Mouse (Mus musculus): Measurements from ENCODE around the gene Arfgap3.
"Not testable (repeated sequence)": the region's sequence is repeated elsewhere in the genome, so short reads cannot be mapped to it uniquely, and the experiment has no call there.

The Arfgap3 gene

GRCm38 (mm10) chr15:83349954-83350711 lies at the start of gene Arfgap3:
Gene Arfgap3 (minus strand): TSS chr15:83350247.
- peak; percentile 95 for DNase-seq (ENCODE audit: low read depth, low spot score)

- DNase-seq (ENCODE audit: low read depth, low spot score): no peak
These were observed 42.7 kb upstream of the Arfgap3 start for GRCm38 (mm10) chr15:83392722-83393121.

GRCm38 (mm10) chr15:83387911-83388310 lies 37.9 kb upstream of the Arfgap3 start:
- no peak for DNase-seq (ENCODE audit: low read depth, low spot score)

DNA sequence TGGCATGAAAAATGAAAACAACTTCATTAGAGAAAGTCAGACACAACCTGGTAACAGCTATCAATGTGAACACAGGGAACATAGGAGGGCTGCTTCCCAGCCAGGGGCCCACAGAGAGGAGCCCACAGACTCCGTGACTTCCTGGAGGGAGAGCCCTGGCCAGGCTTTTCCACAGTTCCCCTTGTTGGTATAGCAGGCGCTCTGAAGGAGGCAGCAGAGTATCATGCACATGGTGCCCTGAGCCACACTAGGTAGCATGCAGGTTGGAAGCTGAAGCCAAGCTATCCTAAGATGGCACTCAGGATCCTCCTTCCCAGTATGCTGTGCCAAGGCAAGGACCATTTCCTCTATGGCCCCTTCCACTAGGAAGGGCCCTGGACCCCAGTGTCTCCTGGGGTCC lies 33.6 kb upstream of the Arfgap3 start:
- no peak for DNase-seq (ENCODE audit: low read depth, low spot score)

DNA sequence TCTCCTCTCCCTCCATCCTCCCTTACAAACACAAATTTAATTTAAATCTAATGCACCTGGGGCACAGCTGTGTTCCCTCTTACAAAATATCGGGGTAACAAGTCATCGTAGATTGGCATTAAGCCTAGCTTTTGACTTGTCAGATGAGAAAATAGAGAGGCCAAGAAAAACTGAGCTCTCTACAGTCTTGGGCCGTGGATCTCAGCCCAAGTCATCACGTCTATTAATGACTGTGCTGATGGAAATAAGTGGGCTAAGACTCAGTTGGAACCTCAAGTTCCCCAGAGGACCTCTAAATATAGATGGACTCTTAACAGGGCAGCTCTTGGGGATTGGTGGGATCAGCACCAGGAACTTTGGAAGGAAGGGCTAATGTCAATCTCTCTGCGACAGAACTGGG lies 33.1 kb upstream of the Arfgap3 start:
- DNase-seq (ENCODE audit: low read depth, low spot score): no peak

DNA sequence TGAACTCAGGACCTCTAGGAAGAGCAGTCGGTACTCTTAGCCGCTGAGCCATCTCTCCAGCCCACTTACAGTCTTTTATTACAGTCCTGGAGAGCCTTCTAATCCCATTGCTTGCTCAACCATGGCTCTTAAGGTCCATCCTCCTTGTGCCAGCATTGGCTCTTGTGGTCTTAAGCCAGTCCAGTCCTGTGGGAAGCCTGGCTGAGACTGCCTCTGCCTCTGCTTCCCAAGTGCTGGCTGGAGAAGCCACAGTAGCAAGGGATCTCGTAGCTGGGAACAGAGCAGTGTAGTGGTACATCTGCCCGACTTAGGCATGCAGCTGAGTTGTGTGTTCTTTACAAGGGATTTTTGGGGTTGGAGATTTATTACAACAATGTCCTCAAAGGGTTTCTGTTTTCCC lies 32.4 kb upstream of the Arfgap3 start:
- no peak for DNase-seq (ENCODE audit: low read depth, low spot score)

- DNase-seq (ENCODE audit: low read depth, low spot score): no peak
These were observed 27.1 kb upstream of the Arfgap3 start for GRCm38 (mm10) chr15:83377153-83377552.

DNA sequence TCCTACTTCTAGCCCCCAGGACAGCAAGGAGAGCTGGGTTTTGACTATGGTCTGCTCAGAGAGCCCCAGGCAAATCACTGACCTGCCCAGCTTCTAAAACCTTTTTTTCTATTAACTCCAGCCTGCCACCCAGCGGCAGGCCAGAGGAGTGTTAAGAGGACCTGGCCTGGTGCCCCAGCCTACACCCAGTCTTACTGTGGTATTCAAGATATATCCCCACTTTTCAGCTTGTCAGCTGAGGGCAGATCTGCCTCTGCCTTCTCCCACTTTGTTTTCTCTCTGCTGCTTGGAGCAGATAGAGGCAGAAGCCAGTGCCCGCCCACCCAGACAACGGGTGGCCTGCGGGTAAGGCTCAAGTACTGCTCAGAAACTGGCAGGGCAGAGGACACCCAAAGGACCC lies 25.1 kb upstream of the Arfgap3 start:
- peak; percentile 74 for DNase-seq (ENCODE audit: low read depth, low spot score)

GRCm38 (mm10) chr15:83374076-83374475 lies 24.0 kb upstream of the Arfgap3 start:
- peak; percentile 67 for DNase-seq (ENCODE audit: low read depth, low spot score)

- DNase-seq (ENCODE audit: low read depth, low spot score): peak; percentile 44
These were observed 18.7 kb upstream of the Arfgap3 start for GRCm38 (mm10) chr15:83368702-83369101.

GRCm38 (mm10) chr15:83368261-83368660 lies 18.2 kb upstream of the Arfgap3 start:
- no peak for DNase-seq (ENCODE audit: low read depth, low spot score)

DNA sequence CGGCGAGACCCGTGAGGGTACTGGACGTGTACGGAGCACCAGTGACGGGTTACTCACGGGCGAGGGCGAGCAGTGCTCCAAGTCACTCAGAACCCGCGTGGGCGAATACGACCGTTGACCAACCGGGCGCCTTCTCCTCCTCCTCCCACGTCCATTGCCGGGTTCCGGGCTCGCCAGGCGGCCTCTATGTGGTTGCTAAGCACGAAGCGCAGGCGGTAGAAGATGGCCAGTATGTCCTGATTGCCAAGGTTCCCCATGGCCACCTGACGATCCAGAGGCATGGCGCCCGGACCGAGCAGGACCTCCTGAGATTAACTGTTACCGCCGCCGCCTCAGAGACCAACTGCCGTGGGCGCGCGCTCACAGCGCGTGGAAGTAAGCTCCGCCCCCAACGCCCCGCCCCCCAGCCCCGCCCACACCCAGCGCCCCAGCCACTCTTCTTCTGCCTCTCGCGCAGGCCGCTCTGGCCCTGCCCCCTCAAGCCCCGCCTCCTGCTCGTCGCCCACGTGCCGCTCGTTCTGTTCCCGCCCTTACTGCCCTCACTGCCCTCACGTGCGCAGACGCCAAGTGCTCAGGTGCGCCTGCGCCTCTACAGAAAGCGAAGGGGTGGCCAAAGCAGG lies 17.0 kb upstream of the Arfgap3 start:
- DNase-seq (ENCODE audit: low read depth, low spot score): peak; percentile 98

GRCm38 (mm10) chr15:83365697-83366096 lies 15.7 kb upstream of the Arfgap3 start:
- DNase-seq (ENCODE audit: low read depth, low spot score): no peak

- no peak for DNase-seq (ENCODE audit: low read depth, low spot score)
These were observed 14.1 kb upstream of the Arfgap3 start for GRCm38 (mm10) chr15:83364194-83364593.

DNA sequence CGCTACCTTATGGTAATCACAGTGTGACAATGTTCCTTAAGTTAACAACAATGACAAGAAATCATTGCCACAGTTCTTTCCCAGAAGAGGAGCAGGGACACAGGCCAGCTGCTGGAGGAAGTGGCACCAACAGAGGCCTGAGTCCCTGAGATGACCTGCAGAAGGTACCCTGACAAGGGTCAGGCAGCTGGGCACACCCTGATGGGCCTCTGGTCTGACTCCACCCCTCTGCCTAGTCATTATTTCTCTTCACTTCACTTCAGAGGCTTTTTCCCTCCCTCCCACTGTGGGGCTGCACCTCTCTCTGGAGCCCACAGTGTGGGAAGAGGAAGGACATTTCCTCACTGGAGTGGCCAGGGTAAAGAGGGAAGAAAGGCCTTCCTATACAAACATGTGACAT lies 12.8 kb upstream of the Arfgap3 start:
- not testable (repeated sequence) for DNase-seq (ENCODE audit: low read depth, low spot score)

- DNase-seq (ENCODE audit: low read depth, low spot score): not testable (repeated sequence)
These were observed 10.9 kb upstream of the Arfgap3 start for GRCm38 (mm10) chr15:83360899-83361298.

DNA sequence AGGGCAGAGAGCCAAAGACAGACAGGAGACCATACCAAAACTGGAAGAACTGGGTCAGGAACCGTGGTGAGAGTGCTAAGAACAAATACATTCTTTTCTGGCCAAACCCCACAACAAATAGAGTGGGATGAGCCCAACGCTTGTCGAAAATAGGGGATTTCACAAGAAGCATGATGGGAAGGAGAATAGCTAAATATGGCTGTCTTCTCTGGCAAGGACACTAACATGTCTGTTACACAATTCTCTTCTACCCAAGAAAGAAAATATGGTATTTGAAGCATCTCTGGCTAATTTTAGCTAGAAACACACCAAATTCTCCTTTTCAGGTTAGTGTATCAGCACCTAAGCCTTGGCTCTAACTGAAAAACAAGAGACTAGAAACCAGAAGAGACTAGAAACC lies 10.1 kb upstream of the Arfgap3 start:
- DNase-seq (ENCODE audit: low read depth, low spot score): no peak

GRCm38 (mm10) chr15:83358476-83358875 lies 8.4 kb upstream of the Arfgap3 start:
- DNase-seq (ENCODE audit: low read depth, low spot score): no peak

DNA sequence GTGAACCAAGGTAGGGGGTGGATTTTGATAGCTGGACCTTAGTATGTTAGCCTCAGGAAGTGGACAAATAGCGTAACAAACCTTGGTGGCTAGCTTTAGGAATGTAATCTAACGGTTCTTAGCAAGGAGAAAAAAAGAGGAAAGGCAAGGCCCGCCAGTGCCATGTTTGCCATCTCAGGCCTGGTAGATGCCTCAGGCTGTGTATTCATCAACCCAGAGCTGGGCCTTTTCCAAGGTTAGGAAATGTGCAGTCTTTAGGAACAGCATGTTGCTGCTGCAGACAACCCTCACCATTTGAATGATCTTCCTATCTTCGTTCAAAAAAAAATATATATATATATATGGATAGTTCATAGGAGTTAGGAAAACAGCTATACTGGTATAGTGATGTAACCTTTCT lies 1.5 kb upstream of the Arfgap3 start:
- DNase-seq (ENCODE audit: low read depth, low spot score): no peak

DNA sequence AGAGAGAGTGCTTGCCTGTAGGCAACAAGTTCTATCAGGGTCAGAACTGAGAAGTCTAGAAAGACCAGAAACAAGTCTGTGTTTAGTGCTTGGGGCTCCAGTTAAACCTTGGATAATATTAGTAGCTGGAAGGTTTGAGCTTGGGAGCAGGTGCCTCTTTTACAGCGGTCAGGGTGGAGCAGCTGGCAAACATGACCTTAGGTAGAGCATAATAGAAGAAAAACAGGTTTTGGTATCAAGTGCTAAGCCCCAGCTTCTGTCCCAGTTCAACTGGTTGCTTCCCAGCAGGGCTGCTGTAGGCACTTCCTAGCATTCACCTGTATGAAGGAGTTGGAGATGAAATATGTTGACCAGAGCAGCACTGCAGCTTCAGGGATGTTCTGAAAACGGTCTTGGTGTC lies 812 bp upstream of the Arfgap3 start:
- DNase-seq (ENCODE audit: low read depth, low spot score): no peak

DNA sequence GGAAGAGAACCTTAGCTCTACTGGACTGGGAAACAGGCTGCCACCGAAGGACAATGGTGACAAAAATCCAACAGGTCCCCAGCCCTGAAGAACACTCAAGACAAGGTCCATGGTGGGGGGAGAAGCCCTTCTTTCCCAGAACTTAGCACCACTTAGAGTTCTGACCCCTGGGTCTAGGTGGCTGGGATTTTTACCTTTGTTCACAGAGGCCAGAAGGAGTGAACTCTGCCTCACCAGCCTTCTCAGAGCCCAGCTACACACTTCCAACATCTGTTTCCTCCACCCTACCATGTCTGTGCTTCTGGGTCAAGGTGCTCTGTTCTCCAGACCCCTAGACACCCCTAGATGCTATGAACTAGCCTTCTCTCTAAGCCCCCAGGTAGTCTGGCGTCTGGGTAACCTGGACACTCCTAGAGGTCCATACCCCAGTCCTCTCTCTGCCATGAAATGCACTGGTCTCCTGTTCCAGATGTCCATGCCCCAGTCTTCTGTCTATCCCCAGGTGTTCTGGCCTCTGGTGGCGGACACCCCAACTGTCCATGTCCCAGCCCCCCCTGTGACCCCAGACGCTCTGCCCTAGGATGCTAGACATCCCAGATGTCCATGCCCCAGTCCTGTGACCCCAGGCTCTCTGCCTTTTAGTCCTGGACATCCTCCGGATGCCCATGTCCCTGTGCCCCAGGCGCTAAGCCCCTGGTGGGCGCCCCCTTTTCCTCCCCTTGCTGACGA lies 658 bp downstream of the Arfgap3 start:
- DNase-seq (ENCODE audit: low read depth, low spot score): no peak

- no peak for DNase-seq (ENCODE audit: low read depth, low spot score)
These were observed 1.3 kb downstream of the Arfgap3 start for GRCm38 (mm10) chr15:83348747-83349146.

Measured in ZHBTc4 (cell line).